Mouse (Mus musculus) small intestine, adult 2 months (tissue): ENCODE results near the gene C77080. TPM values are rescaled to one million over a fixed set of nuclear protein-coding genes. Genes with fewer than 3 reads are reported as not detected.
A peak's percentile ranks its signal among the peaks of the same experiment; 100 is the strongest.

Source experiments
- H3K27ac ChIP-seq: fragments of 200-500 bp; 2 replicates; pipeline ENCODE4 v1.5.1; 2012; ENCODE audit warnings: low read depth, low read length, control low read depth, inconsistent platforms; ENCODE audit not compliant: insufficient read depth
- H3K27me3 ChIP-seq: fragments of 200-500 bp; 2 replicates; pipeline ENCODE4 v1.6.1; 2012; ENCODE audit warnings: mild to moderate bottlenecking, moderate library complexity, low read length, inconsistent platforms; ENCODE audit not compliant: control insufficient read depth, insufficient read depth
- H3K36me3 ChIP-seq: fragments of 200-500 bp; 2 replicates; pipeline ENCODE4 v1.6.1; 2012; ENCODE audit warnings: mild to moderate bottlenecking, low read length, control low read depth, inconsistent platforms; ENCODE audit not compliant: control insufficient read depth, insufficient read depth
- H3K4me1 ChIP-seq: fragments of 200-500 bp; 2 replicates; pipeline ENCODE4 v1.6.1; 2012; ENCODE audit warnings: low read length, inconsistent platforms, mixed read lengths; ENCODE audit not compliant: control insufficient read depth, insufficient read depth, insufficient read length
- H3K4me3 ChIP-seq: fragments of 200-500 bp; 2 replicates; pipeline ENCODE4 v1.5.1; 2012; ENCODE audit warnings: low read depth, mild to moderate bottlenecking, control low read depth, inconsistent platforms, low read length, moderate library complexity
- CTCF ChIP-seq: fragments of 200-500 bp; IDR thresholded peaks from 2 replicates; pipeline ENCODE4 v1.5.1; 2012; ENCODE audit warnings: low read depth, mild to moderate bottlenecking, control low read depth, inconsistent platforms, low read length, moderate library complexity, mixed read lengths; ENCODE audit not compliant: insufficient replicate concordance, insufficient read length; ENCODE audit errors: extremely low read depth
- POLR2A ChIP-seq: fragments of 200-500 bp; IDR thresholded peaks from 2 replicates; pipeline ENCODE4 v1.6.1; 2012; ENCODE audit warnings: low read depth, mild to moderate bottlenecking, control low read depth, inconsistent platforms, low read length, moderate library complexity
- WGBS: fragments of 180-500 bp; shearing (Covaris S2); methylation state at CpG from one replicate; pipeline ENCODE4 v1.1.7; 2018; 5-methylcytosine and 5-hydroxymethylcytosine counted together
- polyA plus RNA-seq: library from polyadenylated mRNA; depleted of rRNA; stranded (reverse); fragments of >200 nt; gene quantifications from 2 replicates; pipeline ENCODE4 v1.2.3, GENCODE M21; 2012

Gene C77080
- polyA plus RNA-seq, 1 experiment, result 267 TPM

GRCm38 (mm10) chr4:129286683-129287471 is 25.7 kb upstream of the C77080 start:
- TF ChIP-seq POLR2A (no peak), CTCF (no peak)
- H3K27me3 ChIP-seq, result peaks cover 11% of the 10 kb centered on the region
- 3% methylated on average over 27 of the region's 28 CpGs for WGBS
- H3K4me1 ChIP-seq, result peaks cover 6% of the 10 kb centered on the region
- no peak overlapping the region for H3K27ac ChIP-seq
- no peaks in the 10 kb centered on the region for H3K36me3 ChIP-seq
- peak overlapping the region; percentile 63 for H3K4me3 ChIP-seq

GRCm38 (mm10) chr4:129286001-129286682 is 24.9 kb upstream of the C77080 start:
- Histone ChIP-seq H3K36me3 (no peaks in the 10 kb centered on the region), H3K4me3 (no peak overlapping the region), H3K4me1 (peaks cover 6% of the 10 kb centered on the region), H3K27ac (no peak overlapping the region), H3K27me3 (peaks cover 11% of the 10 kb centered on the region)
- no peak for TF ChIP-seq CTCF
- no peak for TF ChIP-seq POLR2A
- 39% methylated on average over 5 of the region's 5 CpGs for WGBS

GRCm38 (mm10) chr4:129284685-129285084 is 23.5 kb upstream of the C77080 start:
- 87% methylated on average over 2 of the region's 2 CpGs for WGBS
- Histone ChIP-seq H3K27ac (no peak overlapping the region), H3K4me1 (peaks cover 6% of the 10 kb centered on the region), H3K4me3 (no peak overlapping the region), H3K27me3 (peaks cover 11% of the 10 kb centered on the region), H3K36me3 (no peaks in the 10 kb centered on the region)
- TF ChIP-seq POLR2A (no peak), CTCF (no peak)

GRCm38 (mm10) chr4:129283226-129283625 is 22.0 kb upstream of the C77080 start:
- WGBS, result 88% methylated on average over 5 of the region's 5 CpGs
- Histone ChIP-seq H3K4me1 (peaks cover 6% of the 10 kb centered on the region), H3K36me3 (no peaks in the 10 kb centered on the region), H3K4me3 (no peak overlapping the region), H3K27me3 (peaks cover 11% of the 10 kb centered on the region), H3K27ac (no peak overlapping the region)
- TF ChIP-seq POLR2A, result no peak
- TF ChIP-seq CTCF, result no peak

- Histone ChIP-seq H3K4me1 (peaks cover 5% of the 10 kb centered on the region), H3K27me3 (peaks cover 11% of the 10 kb centered on the region), H3K27ac (no peak overlapping the region), H3K4me3 (no peak overlapping the region), H3K36me3 (no peaks in the 10 kb centered on the region)
- 87% methylated on average over 5 of the region's 5 CpGs for WGBS
- TF ChIP-seq CTCF, result no peak
- TF ChIP-seq POLR2A, result no peak
Observed at GRCm38 (mm10) chr4:129282786-129283185, 21.6 kb upstream of the C77080 start.

- Histone ChIP-seq H3K27ac (no peak overlapping the region), H3K36me3 (no peaks in the 10 kb centered on the region), H3K27me3 (no peaks in the 10 kb centered on the region), H3K4me3 (no peak overlapping the region), H3K4me1 (peaks cover 10% of the 10 kb centered on the region; the same call in 1 of the 2 replicates)
- under 1% methylated on average over 18 of the region's 18 CpGs for WGBS
- TF ChIP-seq POLR2A (no peak), CTCF (peak; percentile 99)
Observed at GRCm38 (mm10) chr4:129276453-129276865, 15.3 kb upstream of the C77080 start.

- H3K4me3 ChIP-seq, result peak overlapping the region; percentile 48
- no peaks in the 10 kb centered on the region for H3K36me3 ChIP-seq
- H3K4me1 ChIP-seq, result peaks cover 11% of the 10 kb centered on the region; the same call in 1 of the 2 replicates
- TF ChIP-seq CTCF (peak; percentile 31; the same call in 1 of the 2 replicates), POLR2A (no peak)
- WGBS, result 16% methylated on average over 5 of the region's 5 CpGs
- H3K27me3 ChIP-seq, result no peaks in the 10 kb centered on the region
- peak overlapping the region; percentile 85 for H3K27ac ChIP-seq
Observed at GRCm38 (mm10) chr4:129272756-129273046, 11.5 kb upstream of the C77080 start.
